Mouse (Mus musculus) thymus, postnatal 14 days (tissue): Measurements from ENCODE around the gene Satb2.
"Not testable (repeated sequence)": the region's sequence is repeated elsewhere in the genome, so short reads cannot be mapped to it uniquely, and the experiment has no call there.

Experiments
- DNase-seq: peaks from one replicate; pipeline ENCODE4 v3.0.0; 2021

Gene Satb2

GRCm38 (mm10) chr1:56822735-56823134 is 155.7 kb downstream of the Satb2 start:
- DNase-seq = no peak

- DNase-seq = no peak
Observed at GRCm38 (mm10) chr1:56822025-56822424, 156.4 kb downstream of the Satb2 start.

- DNase-seq = no peak
Observed at GRCm38 (mm10) chr1:56813506-56813905, 164.9 kb downstream of the Satb2 start.

- no peak for DNase-seq
Observed at GRCm38 (mm10) chr1:56812961-56813360, 165.5 kb downstream of the Satb2 start.

- DNase-seq = no peak
Observed at GRCm38 (mm10) chr1:56811486-56811885, 167.0 kb downstream of the Satb2 start.

GRCm38 (mm10) chr1:56806006-56806405 is 172.4 kb downstream of the Satb2 start:
- no peak for DNase-seq

- no peak for DNase-seq
Observed at GRCm38 (mm10) chr1:56800611-56801010, 177.8 kb downstream of the Satb2 start.

GRCm38 (mm10) chr1:56795016-56795608 is 183.3 kb downstream of the Satb2 start:
- DNase-seq = no peak

- DNase-seq = no peak
Observed at GRCm38 (mm10) chr1:56789641-56790040, 188.8 kb downstream of the Satb2 start.

- DNase-seq = not testable (repeated sequence)
Observed at GRCm38 (mm10) chr1:56782139-56782538, 196.3 kb downstream of the Satb2 start.

- DNase-seq = no peak
Observed at GRCm38 (mm10) chr1:56764205-56764604, 214.2 kb downstream of the Satb2 start.

GRCm38 (mm10) chr1:56761512-56761911 is 216.9 kb downstream of the Satb2 start:
- no peak for DNase-seq

- DNase-seq = no peak
Observed at GRCm38 (mm10) chr1:56753283-56753682, 225.2 kb downstream of the Satb2 start.

GRCm38 (mm10) chr1:56750693-56751092 is 227.8 kb downstream of the Satb2 start:
- DNase-seq = no peak

GRCm38 (mm10) chr1:56749629-56750311 is 228.7 kb downstream of the Satb2 start:
- DNase-seq = no peak

- no peak for DNase-seq
Observed at GRCm38 (mm10) chr1:56748876-56749493, 229.5 kb downstream of the Satb2 start.
